Mouse (Mus musculus) CH12.LX (cell line): ENCODE measurements at regions not wholly inside any gene's neighbourhood (a gene's known extent, or its start where the extent isn't known, plus 50 kb on each side); places are given as distances from the start of the nearest gene placed in this dataset.

ENCODE experiments used
- BHLHE40 ChIP-seq: IDR thresholded peaks from 2 replicates; pipeline ENCODE4 v1.6.1; 2011; ENCODE audit warnings: mild to moderate bottlenecking, low read depth, low read length, improper control_type of control experiment
- CTCF ChIP-seq, 2 experiments: IDR thresholded peaks in 1 of 2; conservative IDR thresholded peaks in 1 of 2; 2 replicates each; pipeline ENCODE4 v1.5.1; 2011 to 2012; ENCODE audit warnings: low read depth in 2 of 2, low read length in 2 of 2, improper control_type of control experiment in 1 of 2, inconsistent platforms in 1 of 2, mild to moderate bottlenecking in 1 of 2, moderate library complexity in 1 of 2
- ETS1 ChIP-seq: conservative IDR thresholded peaks from 2 replicates; pipeline ENCODE4 v1.6.1; 2012; ENCODE audit warnings: low read depth, mild to moderate bottlenecking, inconsistent platforms, low read length, improper control_type of control experiment, moderate library complexity
- MAFK ChIP-seq: IDR thresholded peaks from 2 replicates; pipeline ENCODE4 v1.6.1; 2011; ENCODE audit warnings: low read length, improper control_type of control experiment; ENCODE audit not compliant: insufficient replicate concordance
- MEF2A ChIP-seq: IDR thresholded peaks from 2 replicates; pipeline ENCODE4 v1.6.1; 2014; ENCODE audit warnings: low read depth, mild to moderate bottlenecking, inconsistent platforms, low read length, improper control_type of control experiment, borderline replicate concordance
- NELFE ChIP-seq: IDR thresholded peaks from 2 replicates; pipeline ENCODE4 v1.6.1; 2011; ENCODE audit warnings: low read depth, low read length, improper control_type of control experiment
- PAX5 ChIP-seq: IDR thresholded peaks from 2 replicates; pipeline ENCODE4 v1.6.1; 2012; ENCODE audit warnings: low read length, inconsistent platforms, mixed read lengths
- POLR2A ChIP-seq: IDR thresholded peaks from 2 replicates; pipeline ENCODE4 v1.6.1; 2011; ENCODE audit warnings: low read depth, mild to moderate bottlenecking, improper control_type of control experiment, low read length
- RCOR1 ChIP-seq: conservative IDR thresholded peaks from 2 replicates; pipeline ENCODE4 v1.6.1; 2012; ENCODE audit warnings: low read depth, mild to moderate bottlenecking, inconsistent platforms, low read length, improper control_type of control experiment
- SIN3A ChIP-seq: IDR thresholded peaks from 2 replicates; pipeline ENCODE4 v1.6.1; 2012; ENCODE audit warnings: low read length, improper control_type of control experiment, inconsistent platforms
- TCF12 ChIP-seq: IDR thresholded peaks from 2 replicates; pipeline ENCODE4 v1.6.1; 2014; ENCODE audit warnings: low read depth, mild to moderate bottlenecking, inconsistent platforms, low read length, improper control_type of control experiment
- UBTF ChIP-seq: IDR thresholded peaks from 2 replicates; pipeline ENCODE4 v1.6.1; 2012; ENCODE audit warnings: low read depth, mild to moderate bottlenecking, inconsistent platforms, low read length, improper control_type of control experiment, moderate library complexity
- USF2 ChIP-seq: conservative IDR thresholded peaks from 2 replicates; pipeline ENCODE4 v1.6.1; 2011; ENCODE audit warnings: low read depth, low read length, improper control_type of control experiment

- TF ChIP-seq BHLHE40 (no peak), USF2 (no peak), POLR2A (no peak), CTCF (conservative IDR thresholded peaks at IDR 0.05 in 1 of 2, IDR thresholded peaks at IDR 0.05 in 1 of 2; ENCODE audit: low read depth in 2 of 2, low read length in 2 of 2) (no peak), UBTF (no peak), MAFK (no peak), PAX5 (no peak), RCOR1 (no peak), TCF12 (no peak), MEF2A (no peak), ETS1 (no peak), NELFE (no peak), SIN3A (no peak)
Measured at GRCm38 (mm10) chr11:55926366-55926765, 114.4 kb downstream of the Nmur2 start.
